Mouse (Mus musculus) T-helper 17 cell (primary cell): ENCODE measurements at regions not wholly inside any gene's neighbourhood (a gene's known extent, or its start where the extent isn't known, plus 50 kb on each side); places are given as distances from the start of the nearest gene placed in this dataset.

ENCODE experiments used
- in situ Hi-C, 2 experiments: fragments of 300-600 bp; cut with MboI, MseI; formaldehyde crosslinking; loops; 1 replicate in 1 of 2; 2 replicates in 1 of 2; pipeline ENCODE4 v1.15.1; 2025; ENCODE audit warnings: high pct_unique_total_duplicates in 2 of 2

DNA sequence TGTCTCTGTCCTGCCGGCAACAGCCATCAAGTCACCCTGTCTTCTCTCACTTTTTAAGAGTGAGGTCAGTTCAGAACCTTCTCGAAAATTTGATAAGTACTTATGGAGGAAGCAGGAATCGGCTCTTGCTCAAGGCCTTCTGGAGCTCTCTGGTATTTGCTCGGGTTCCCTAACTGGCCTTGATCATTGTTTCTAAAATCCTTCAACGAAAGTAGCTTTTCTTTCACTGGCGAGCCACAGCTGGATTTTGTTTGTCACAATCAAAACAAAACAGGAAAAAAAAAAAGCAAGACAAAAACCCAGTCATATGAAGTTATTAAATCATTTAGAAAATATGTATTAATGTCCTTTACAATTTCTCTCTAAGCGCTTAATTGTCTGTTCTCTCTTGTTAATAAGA, 156.6 kb upstream of the Tex13c2 start:
- in situ Hi-C loops = no loop called here

GRCm38 (mm10) chrX:42333631-42334030, 155.9 kb upstream of the Tex13c2 start:
- in situ Hi-C loops = no loop called here

GRCm38 (mm10) chrX:42334794-42335193, 154.7 kb upstream of the Tex13c2 start:
- in situ Hi-C loops = no loop called here

- in situ Hi-C loops = no loop called here
Measured at GRCm38 (mm10) chrX:42336772-42337171, 152.7 kb upstream of the Tex13c2 start.

DNA sequence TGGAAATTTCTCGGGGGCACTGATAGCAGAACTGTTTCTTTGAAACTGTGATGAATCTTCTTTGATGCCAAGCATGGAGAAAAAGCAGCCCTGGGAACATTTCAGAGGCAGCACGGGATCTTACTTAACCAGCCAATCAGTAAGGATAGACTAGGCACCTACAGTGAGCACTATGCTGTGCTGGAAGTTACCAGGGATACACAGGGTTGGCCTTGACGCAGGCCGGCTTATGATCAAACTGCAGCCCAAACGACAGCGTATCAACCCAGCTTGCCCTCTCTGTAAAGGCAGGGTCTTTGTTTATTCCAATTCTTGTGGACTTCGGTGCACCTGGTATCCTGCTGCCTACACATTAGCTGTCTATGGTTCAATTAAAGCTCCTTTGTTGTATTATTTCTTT, 147.1 kb upstream of the Tex13c2 start:
- in situ Hi-C loops = loop anchor here in 1 of 2 experiments (5.0 kb wide), 1 partner anchor 50 kb away; no protein-coding TSS in a partner anchor

GRCm38 (mm10) chrX:42342951-42343879, 146.3 kb upstream of the Tex13c2 start:
- in situ Hi-C loops = loop anchor here in 1 of 2 experiments (5.0 kb wide), 1 partner anchor 49 kb away; no protein-coding TSS in a partner anchor

- in situ Hi-C loops = no loop called here
Measured at GRCm38 (mm10) chrX:42352610-42353254, 136.8 kb upstream of the Tex13c2 start.

GRCm38 (mm10) chrX:42359381-42360172, 129.9 kb upstream of the Tex13c2 start:
- in situ Hi-C loops = no loop called here

GRCm38 (mm10) chrX:42360173-42360931, 129.1 kb upstream of the Tex13c2 start:
- in situ Hi-C loops = no loop called here

- in situ Hi-C loops = no loop called here
Measured at GRCm38 (mm10) chrX:42360973-42361372, 128.5 kb upstream of the Tex13c2 start.

DNA sequence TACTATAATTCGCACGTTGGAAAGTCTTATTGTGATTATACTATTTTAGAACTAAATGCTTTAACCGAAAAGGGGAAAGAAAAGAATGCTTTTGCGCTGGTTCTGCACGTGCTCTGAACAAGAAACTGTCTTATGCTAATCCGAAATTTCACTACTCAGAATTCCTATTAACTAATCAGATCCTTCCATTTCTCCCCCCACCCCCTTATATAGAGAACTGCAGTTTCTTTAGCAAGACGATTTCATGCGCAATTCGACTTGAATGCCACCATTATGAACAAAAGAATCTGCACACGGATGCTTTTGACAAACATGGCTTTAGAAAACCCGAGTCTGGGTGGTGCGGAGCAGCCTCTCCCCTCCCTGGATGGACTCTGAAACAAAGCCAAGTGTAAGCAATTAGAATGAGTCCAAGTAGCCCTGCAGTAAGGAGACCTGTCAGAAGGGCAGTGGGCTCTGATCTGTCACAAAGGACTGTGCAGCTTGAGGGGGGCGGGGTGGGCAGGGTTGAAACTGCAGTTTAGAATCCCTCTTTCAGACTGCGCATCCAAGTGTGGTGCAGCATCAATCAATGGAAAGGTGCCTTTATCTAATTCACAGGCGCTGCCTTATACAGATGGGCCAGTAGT, 128.0 kb upstream of the Tex13c2 start:
- in situ Hi-C loops = no loop called here

GRCm38 (mm10) chrX:42364137-42364536, 125.4 kb upstream of the Tex13c2 start:
- in situ Hi-C loops = no loop called here

DNA sequence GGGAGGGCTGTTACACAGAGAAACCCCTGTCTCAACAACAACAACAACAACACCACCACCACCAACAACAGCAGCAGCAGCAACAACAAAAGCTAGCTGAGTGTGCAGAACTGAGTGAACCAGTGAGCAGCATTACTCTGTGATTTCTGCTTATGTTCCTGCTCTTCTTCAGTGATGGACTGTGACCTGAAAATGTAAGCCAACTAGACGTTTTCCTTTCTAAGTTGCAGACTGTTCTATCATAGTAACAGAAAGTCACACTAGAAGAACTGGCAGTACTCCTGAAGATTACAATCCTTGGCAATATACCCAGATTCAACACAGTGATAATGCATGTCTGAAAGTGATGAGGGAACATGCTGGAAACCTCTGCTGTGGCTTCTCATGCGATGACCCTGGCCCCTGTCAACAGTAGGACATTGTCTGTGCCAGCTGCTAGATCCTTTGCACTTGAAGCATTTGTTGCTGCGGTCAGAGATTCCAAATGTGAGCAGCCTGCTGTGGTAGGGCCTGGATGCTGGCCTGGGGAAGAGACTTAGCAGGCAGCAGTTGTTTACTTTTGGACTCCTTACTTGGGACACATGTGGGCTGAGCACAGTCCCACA, 115.6 kb upstream of the Tex13c2 start:
- in situ Hi-C loops = no loop called here

GRCm38 (mm10) chrX:42393836-42394556, 95.5 kb upstream of the Tex13c2 start:
- in situ Hi-C loops = loop anchor here in 1 of 2 experiments (5.0 kb wide), 1 partner anchor 52 kb away; no protein-coding TSS in a partner anchor

DNA sequence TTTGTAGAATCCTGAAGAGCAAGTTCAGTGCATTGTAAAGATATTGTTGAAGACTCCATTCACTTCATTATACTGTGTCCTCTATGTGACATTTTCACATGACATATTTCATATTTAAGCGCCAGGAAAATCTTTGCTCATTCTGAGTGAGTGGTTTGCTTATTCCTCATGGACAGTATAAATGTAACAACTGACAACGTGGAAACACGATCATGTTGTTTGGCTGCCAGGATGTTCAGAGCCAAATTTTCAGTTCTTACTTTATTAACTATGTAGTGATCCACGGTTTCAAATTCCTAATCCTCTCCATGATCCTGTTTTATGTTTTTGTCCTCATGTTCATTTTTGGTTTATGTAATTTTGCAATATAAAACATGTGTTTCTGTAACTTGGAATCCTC, 93.0 kb upstream of the Tex13c2 start:
- in situ Hi-C loops = loop anchor here in 1 of 2 experiments (5.0 kb wide), 1 partner anchor 96 kb away; no protein-coding TSS in a partner anchor

GRCm38 (mm10) chrX:42398836-42399235, 90.7 kb upstream of the Tex13c2 start:
- in situ Hi-C loops = loop anchor here in 1 of 2 experiments (5.0 kb wide), 1 partner anchor 93 kb away; no protein-coding TSS in a partner anchor

DNA sequence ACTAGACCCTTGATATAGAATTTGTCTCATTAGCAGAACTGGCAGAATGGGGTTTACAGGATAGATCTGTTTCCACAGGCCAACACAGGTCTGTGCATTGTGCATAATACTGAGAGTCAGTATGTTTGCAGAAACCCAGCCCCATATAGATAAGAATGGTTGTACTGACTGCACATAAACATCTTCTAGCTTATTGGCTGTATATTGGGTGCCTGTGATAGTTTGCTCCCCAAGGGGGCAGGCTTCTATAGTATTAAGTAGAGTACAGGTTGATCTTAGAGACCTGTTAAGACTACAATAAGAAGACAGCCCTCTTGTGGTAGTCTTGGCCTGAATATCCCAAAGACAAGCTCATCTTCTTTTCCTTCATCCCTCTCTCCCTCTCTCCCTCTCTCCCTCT, 90.1 kb upstream of the Tex13c2 start:
- in situ Hi-C loops = loop anchor here in 1 of 2 experiments (5.0 kb wide), 1 partner anchor 93 kb away; no protein-coding TSS in a partner anchor

DNA sequence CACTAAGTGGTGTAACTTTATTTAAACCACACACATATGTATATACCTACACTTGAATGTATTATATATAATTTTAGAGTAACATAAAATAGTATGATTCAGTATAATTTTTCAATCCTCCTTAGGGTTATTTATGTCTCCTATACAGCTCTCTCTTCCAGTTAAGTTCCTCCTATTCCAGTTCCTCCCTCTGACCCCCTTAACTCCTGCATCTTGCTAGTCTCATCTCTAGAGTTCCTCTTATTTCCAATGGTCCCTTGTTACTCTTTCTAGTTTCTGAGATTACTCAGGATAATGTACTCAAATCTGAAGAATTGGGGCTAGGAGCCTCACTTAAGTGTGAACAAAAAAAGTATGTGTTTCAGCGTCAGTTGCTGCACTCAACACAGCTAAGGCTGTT, 88.4 kb upstream of the Tex13c2 start:
- in situ Hi-C loops = no loop called here
